Mouse (Mus musculus): ENCODE results near the gene Bcl7a. TPM values are rescaled to one million over a fixed set of nuclear protein-coding genes. Genes with fewer than 3 reads are reported as not detected.

Bcl7a gene
- polyA plus RNA-seq, 1 experiment from 2014 or later, result 27.4 TPM

GRCm38 (mm10) chr5:123300496-123301034 is 43.1 kb upstream of the Bcl7a start:
- 66% methylated on average over 8 of the region's 8 CpGs for WGBS
- H3K27me3 ChIP-seq (ENCODE audit: insufficient read depth, low read length), result no peaks in the 10 kb centered on the region
- ATAC-seq (replicated peaks; ENCODE audit: low FRiP score, low read depth), result no peak

GRCm38 (mm10) chr5:123301780-123302521 is 41.7 kb upstream of the Bcl7a start:
- DNase-seq (ENCODE audit: low spot score) (peak; percentile 25), ATAC-seq (replicated peaks; ENCODE audit: low FRiP score, low read depth) (no peak)
- Histone ChIP-seq H3K27me3 (ENCODE audit: insufficient read depth, low read length) (no peaks in the 10 kb centered on the region), H3K9me3 (replicated peaks; ENCODE audit: low read length) (no peaks in the 10 kb centered on the region), H3K27ac (no peak overlapping the region), H3K4me3 (replicated peaks; ENCODE audit: low read depth, low read length) (no peak overlapping the region), H3K4me1 (replicated peaks; ENCODE audit: insufficient read depth, low read length) (no peaks in the 10 kb centered on the region; the same call in 1 of the 2 replicates), H3K36me3 (ENCODE audit: insufficient read depth, low read length) (no peaks in the 10 kb centered on the region), H3K9ac (ENCODE audit: low read depth, low read length) (no peak overlapping the region), H3K4me2 (ENCODE audit: low read length) (no peak overlapping the region)
- no peak for TF ChIP-seq CTCF (IDR thresholded peaks at IDR 0.05; ENCODE audit: low read depth)
- WGBS, result 53% methylated on average over 20 of the region's 20 CpGs

More at GRCm38 (mm10) chr5:123300496-123301034, 43.1 kb upstream of the Bcl7a start:
- no peak for DNase-seq (ENCODE audit: low spot score)
- Histone ChIP-seq H3K9me3 (replicated peaks; ENCODE audit: low read length) (no peaks in the 10 kb centered on the region), H3K9ac (ENCODE audit: low read depth, low read length) (no peak overlapping the region), H3K4me3 (replicated peaks; ENCODE audit: low read depth, low read length) (no peak overlapping the region), H3K27ac (no peak overlapping the region), H3K4me2 (ENCODE audit: low read length) (0 out of 2 replicates have a peak overlapping the region, but pooled peaks have one; percentile 41), H3K4me1 (replicated peaks; ENCODE audit: insufficient read depth, low read length) (no peaks in the 10 kb centered on the region; the same call in 1 of the 2 replicates), H3K36me3 (ENCODE audit: insufficient read depth, low read length) (no peaks in the 10 kb centered on the region)
- TF ChIP-seq CTCF (IDR thresholded peaks at IDR 0.05; ENCODE audit: low read depth), result no peak

GRCm38 (mm10) chr5:123307630-123308282 is 35.9 kb upstream of the Bcl7a start:
- TF ChIP-seq CTCF (IDR thresholded peaks at IDR 0.05; ENCODE audit: low read depth), result no peak
- H3K36me3 ChIP-seq (ENCODE audit: insufficient read depth, low read length), result no peaks in the 10 kb centered on the region
- H3K4me3 ChIP-seq (replicated peaks; ENCODE audit: low read depth, low read length), result no peak overlapping the region
- no peak overlapping the region for H3K4me2 ChIP-seq (ENCODE audit: low read length)
- no peak overlapping the region for H3K27ac ChIP-seq
- DNase-seq (ENCODE audit: low spot score) (no peak), ATAC-seq (replicated peaks; ENCODE audit: low FRiP score, low read depth) (no peak)
- WGBS, result 54% methylated on average over 18 of the region's 18 CpGs
- H3K4me1 ChIP-seq (replicated peaks; ENCODE audit: insufficient read depth, low read length), result no peaks in the 10 kb centered on the region
- H3K27me3 ChIP-seq (ENCODE audit: insufficient read depth, low read length), result no peaks in the 10 kb centered on the region
- no peak overlapping the region for H3K9ac ChIP-seq (ENCODE audit: low read depth, low read length)
- H3K9me3 ChIP-seq (replicated peaks; ENCODE audit: low read length), result no peaks in the 10 kb centered on the region

GRCm38 (mm10) chr5:123309816-123310215 is 33.8 kb upstream of the Bcl7a start:
- ATAC-seq (replicated peaks; ENCODE audit: low FRiP score, low read depth), result no peak
- no peak for TF ChIP-seq CTCF (IDR thresholded peaks at IDR 0.05; ENCODE audit: low read depth)
- Histone ChIP-seq H3K4me2 (ENCODE audit: low read length) (no peak overlapping the region), H3K4me3 (replicated peaks; ENCODE audit: low read depth, low read length) (no peak overlapping the region), H3K27me3 (ENCODE audit: insufficient read depth, low read length) (no peaks in the 10 kb centered on the region), H3K36me3 (ENCODE audit: insufficient read depth, low read length) (no peaks in the 10 kb centered on the region), H3K4me1 (replicated peaks; ENCODE audit: insufficient read depth, low read length) (no peaks in the 10 kb centered on the region), H3K27ac (no peak overlapping the region), H3K9ac (ENCODE audit: low read depth, low read length) (no peak overlapping the region), H3K9me3 (replicated peaks; ENCODE audit: low read length) (no peaks in the 10 kb centered on the region)
- DNase-seq (ENCODE audit: low spot score), result no peak
- WGBS, result 23% methylated on average over 10 of the region's 10 CpGs

GRCm38 (mm10) chr5:123310221-123310620 is 33.4 kb upstream of the Bcl7a start:
- H3K4me3 ChIP-seq (replicated peaks; ENCODE audit: low read depth, low read length), result no peak overlapping the region
- no peaks in the 10 kb centered on the region for H3K9me3 ChIP-seq (replicated peaks; ENCODE audit: low read length)
- DNase-seq (ENCODE audit: low spot score) (no peak), ATAC-seq (replicated peaks; ENCODE audit: low FRiP score, low read depth) (no peak)
- TF ChIP-seq CTCF (IDR thresholded peaks at IDR 0.05; ENCODE audit: low read depth), result no peak
- no peak overlapping the region for H3K4me2 ChIP-seq (ENCODE audit: low read length)
- H3K4me1 ChIP-seq (replicated peaks; ENCODE audit: insufficient read depth, low read length), result no peaks in the 10 kb centered on the region
- H3K36me3 ChIP-seq (ENCODE audit: insufficient read depth, low read length), result no peaks in the 10 kb centered on the region
- 46% methylated on average over 7 of the region's 7 CpGs for WGBS
- no peak overlapping the region for H3K9ac ChIP-seq (ENCODE audit: low read depth, low read length)
- no peak overlapping the region for H3K27ac ChIP-seq
- no peaks in the 10 kb centered on the region for H3K27me3 ChIP-seq (ENCODE audit: insufficient read depth, low read length)

GRCm38 (mm10) chr5:123313058-123313630 is 30.5 kb upstream of the Bcl7a start:
- DNase-seq (ENCODE audit: low spot score) (no peak), ATAC-seq (replicated peaks; ENCODE audit: low FRiP score, low read depth) (no peak)
- 52% methylated on average over 12 of the region's 12 CpGs for WGBS
- no peaks in the 10 kb centered on the region for H3K9me3 ChIP-seq (replicated peaks; ENCODE audit: low read length)
- no peak overlapping the region for H3K4me2 ChIP-seq (ENCODE audit: low read length)
- no peaks in the 10 kb centered on the region for H3K27me3 ChIP-seq (ENCODE audit: insufficient read depth, low read length)
- H3K27ac ChIP-seq, result no peak overlapping the region
- H3K4me3 ChIP-seq (replicated peaks; ENCODE audit: low read depth, low read length), result no peak overlapping the region
- no peaks in the 10 kb centered on the region for H3K36me3 ChIP-seq (ENCODE audit: insufficient read depth, low read length)
- H3K9ac ChIP-seq (ENCODE audit: low read depth, low read length), result no peak overlapping the region
- no peak for TF ChIP-seq CTCF (IDR thresholded peaks at IDR 0.05; ENCODE audit: low read depth)
- 0 out of 2 replicates have a peak, but pooled peaks cover 2% of the 10 kb centered on the region for H3K4me1 ChIP-seq (replicated peaks; ENCODE audit: insufficient read depth, low read length)
